Mouse (Mus musculus) frontal cortex, adult 2 months (tissue): ENCODE measurements around the gene Gm45716. TPM values are rescaled to one million over a fixed set of nuclear protein-coding genes. Genes with fewer than 3 reads are reported as not detected.
A peak's percentile ranks its signal among the peaks of the same experiment; 100 is the strongest.

Experiments used
- DNase-seq, 2 experiments: peaks; one replicate each; pipeline ENCODE4 v3.0.0; 2022; ENCODE audit warnings: low spot score in 1 of 2; ENCODE audit errors: extremely low spot score in 1 of 2
- polyA plus RNA-seq: library from polyadenylated mRNA; depleted of rRNA; stranded (reverse); fragments of >200 nt; gene quantifications from 2 replicates; pipeline ENCODE4 v1.2.3, GENCODE M21; 2012; rRNA removed

Gene Gm45716
- polyA plus RNA-seq: 9.4 and 10.3 TPM in 2 replicates

GRCm38 (mm10) chr11:90187441-90187840 is at the start of gene Gm45716:
Gm45716 (plus strand) TSS chr11:90187683.
- DNase-seq: no peak

GRCm38 (mm10) chr11:90142393-90142792 is 45.1 kb upstream of the Gm45716 start:
- peak; percentile 8 to 48 for DNase-seq

- DNase-seq: no peak
Measured at GRCm38 (mm10) chr11:90142936-90143335, 44.5 kb upstream of the Gm45716 start.

- DNase-seq: no peak
Measured at GRCm38 (mm10) chr11:90146086-90146860, 41.2 kb upstream of the Gm45716 start.

- no peak for DNase-seq
Measured at GRCm38 (mm10) chr11:90155066-90155465, 32.4 kb upstream of the Gm45716 start.

GRCm38 (mm10) chr11:90155466-90155865 is 32.0 kb upstream of the Gm45716 start:
- no peak for DNase-seq

GRCm38 (mm10) chr11:90167771-90168170 is 19.7 kb upstream of the Gm45716 start:
- peak in 1 of 2 experiments; percentile 29 for DNase-seq

- DNase-seq: peak in 1 of 2 experiments; percentile 33
Measured at GRCm38 (mm10) chr11:90168338-90169065, 19.0 kb upstream of the Gm45716 start.

GRCm38 (mm10) chr11:90169200-90170013 is 18.1 kb upstream of the Gm45716 start:
- DNase-seq: no peak

- peak in 1 of 2 experiments; percentile 79 for DNase-seq
Measured at GRCm38 (mm10) chr11:90170014-90170320, 17.5 kb upstream of the Gm45716 start.

- DNase-seq: no peak
Measured at GRCm38 (mm10) chr11:90172331-90172730, 15.2 kb upstream of the Gm45716 start.

- peak; percentile 57 to 62 for DNase-seq
Measured at GRCm38 (mm10) chr11:90175634-90176300, 11.7 kb upstream of the Gm45716 start.

- no peak for DNase-seq
Measured at GRCm38 (mm10) chr11:90177389-90177788, 10.1 kb upstream of the Gm45716 start.

- DNase-seq: peak in 1 of 2 experiments; percentile 77
Measured at GRCm38 (mm10) chr11:90183361-90183760, 4.1 kb upstream of the Gm45716 start.

GRCm38 (mm10) chr11:90184756-90185155 is 2.7 kb upstream of the Gm45716 start:
- no peak for DNase-seq

GRCm38 (mm10) chr11:90190156-90190555 is 2.7 kb downstream of the Gm45716 start:
- DNase-seq: no peak

- DNase-seq: no peak
Measured at GRCm38 (mm10) chr11:90194946-90195345, 7.5 kb downstream of the Gm45716 start.

GRCm38 (mm10) chr11:90195756-90196520 is 8.5 kb downstream of the Gm45716 start:
- DNase-seq: no peak

GRCm38 (mm10) chr11:90196521-90197215 is 9.2 kb downstream of the Gm45716 start:
- no peak for DNase-seq
